Mouse (Mus musculus) embryonic fibroblast, embryonic 13.5 days (primary cell): ENCODE results near the gene Itsn1. TPM values are rescaled to one million over a fixed set of nuclear protein-coding genes. Genes with fewer than 3 reads are reported as not detected.
A peak's percentile ranks its signal among the peaks of the same experiment; 100 is the strongest.

ENCODE experiments used
- H3K27ac ChIP-seq: 2 replicates; pipeline ENCODE4 v1.5.1; 2012; ENCODE audit warnings: low read length, control low read depth, inconsistent platforms; ENCODE audit not compliant: insufficient read depth
- H3K4me1 ChIP-seq: 2 replicates; pipeline ENCODE4 v1.6.1; 2011; ENCODE audit warnings: low read length; ENCODE audit not compliant: control insufficient read depth, insufficient read depth
- H3K4me3 ChIP-seq: 2 replicates; pipeline ENCODE4 v1.5.1; 2011; ENCODE audit warnings: mild to moderate bottlenecking, control low read depth, low read length; ENCODE audit not compliant: insufficient read depth
- CTCF ChIP-seq: IDR thresholded peaks from 2 replicates; pipeline ENCODE4 v1.5.1; 2011; ENCODE audit warnings: mild to moderate bottlenecking, control low read depth, low read length, moderate library complexity, borderline replicate concordance; ENCODE audit not compliant: insufficient read depth
- POLR2A ChIP-seq: IDR thresholded peaks from 2 replicates; pipeline ENCODE4 v1.6.1; 2011; ENCODE audit warnings: low read depth, mild to moderate bottlenecking, control low read depth, low read length, moderate library complexity
- polyA plus RNA-seq: library from polyadenylated mRNA; stranded (reverse); fragments of >200 nt; gene quantifications from 2 replicates; pipeline ENCODE4 v1.2.4, GENCODE M21; 2011; ENCODE audit warnings: low read depth; ENCODE audit not compliant: missing spikeins, insufficient read length

Gene Itsn1
- polyA plus RNA-seq, 1 experiment: 136 TPM

DNA sequence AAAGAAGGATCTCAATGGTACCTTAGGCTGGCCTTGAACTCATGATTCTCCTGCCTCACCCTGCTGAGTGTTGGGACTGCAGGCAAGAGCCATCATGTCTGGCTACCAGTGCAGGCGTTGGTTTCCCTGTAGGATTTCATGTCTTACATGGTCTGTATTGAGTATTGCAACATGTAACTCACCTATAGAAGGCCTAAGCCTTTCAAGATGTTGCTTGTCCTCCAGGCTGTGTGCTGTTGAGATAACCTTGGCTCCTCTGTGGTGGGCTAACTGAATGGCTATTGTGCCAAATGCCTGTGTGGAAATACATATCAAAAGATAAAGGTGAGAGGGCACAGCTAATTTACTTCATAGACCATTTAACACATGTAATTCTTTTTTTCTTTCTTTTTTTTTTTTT lies 30.1 kb upstream of the Itsn1 start:
- no peak overlapping the region for H3K27ac ChIP-seq
- H3K4me1 ChIP-seq: no peaks in the 10 kb centered on the region
- TF ChIP-seq POLR2A (no peak), CTCF (no peak)
- no peak overlapping the region for H3K4me3 ChIP-seq

DNA sequence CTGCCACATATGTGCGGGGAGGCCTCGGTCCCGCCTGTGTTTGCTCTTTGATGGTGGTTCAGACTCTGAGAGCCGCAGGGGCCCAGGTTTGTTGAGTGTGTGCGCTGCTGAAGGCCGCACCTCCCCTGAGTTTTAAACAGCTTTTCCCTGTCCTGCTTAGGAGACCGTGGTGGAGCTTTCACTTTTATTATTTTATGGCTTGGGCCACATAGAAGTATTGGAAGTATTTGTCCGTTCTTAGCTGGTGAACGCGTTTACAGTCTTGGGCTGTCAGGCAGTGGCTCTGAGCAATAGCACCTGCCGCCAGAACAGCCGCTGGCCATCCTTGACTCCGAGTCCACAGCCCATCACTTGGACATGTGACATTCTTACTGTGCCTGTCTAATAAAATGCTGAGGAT lies 27.2 kb upstream of the Itsn1 start:
- Histone ChIP-seq H3K27ac (no peak overlapping the region), H3K4me3 (no peak overlapping the region)
- TF ChIP-seq CTCF (no peak), POLR2A (no peak)

DNA sequence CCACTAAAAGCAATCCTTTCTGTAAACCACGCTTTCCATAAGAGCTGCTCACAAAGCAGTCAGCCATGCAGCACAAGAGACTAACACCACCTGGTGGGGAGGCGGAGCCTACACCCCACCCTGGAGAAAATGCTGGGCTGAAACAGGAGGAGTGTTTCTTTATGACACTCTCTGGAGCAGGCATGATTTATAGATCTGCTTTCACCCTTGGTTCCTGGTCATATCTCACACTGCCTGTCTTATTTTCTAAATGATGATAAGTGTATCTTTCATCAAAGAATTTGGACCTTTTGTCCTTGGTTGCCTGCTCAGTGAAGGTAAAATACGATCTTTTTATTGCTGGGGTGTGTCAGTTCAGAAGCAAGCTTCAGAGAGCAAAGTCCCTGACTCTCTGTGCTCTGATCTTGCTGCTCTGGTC lies 26.3 kb upstream of the Itsn1 start:
- H3K4me1 ChIP-seq: no peaks in the 10 kb centered on the region
- TF ChIP-seq CTCF: no peak
- H3K27ac ChIP-seq: no peak overlapping the region
- no peak overlapping the region for H3K4me3 ChIP-seq

More for the DNA sequence above, 27.2 kb upstream of the Itsn1 start:
- no peaks in the 10 kb centered on the region for H3K4me1 ChIP-seq

DNA sequence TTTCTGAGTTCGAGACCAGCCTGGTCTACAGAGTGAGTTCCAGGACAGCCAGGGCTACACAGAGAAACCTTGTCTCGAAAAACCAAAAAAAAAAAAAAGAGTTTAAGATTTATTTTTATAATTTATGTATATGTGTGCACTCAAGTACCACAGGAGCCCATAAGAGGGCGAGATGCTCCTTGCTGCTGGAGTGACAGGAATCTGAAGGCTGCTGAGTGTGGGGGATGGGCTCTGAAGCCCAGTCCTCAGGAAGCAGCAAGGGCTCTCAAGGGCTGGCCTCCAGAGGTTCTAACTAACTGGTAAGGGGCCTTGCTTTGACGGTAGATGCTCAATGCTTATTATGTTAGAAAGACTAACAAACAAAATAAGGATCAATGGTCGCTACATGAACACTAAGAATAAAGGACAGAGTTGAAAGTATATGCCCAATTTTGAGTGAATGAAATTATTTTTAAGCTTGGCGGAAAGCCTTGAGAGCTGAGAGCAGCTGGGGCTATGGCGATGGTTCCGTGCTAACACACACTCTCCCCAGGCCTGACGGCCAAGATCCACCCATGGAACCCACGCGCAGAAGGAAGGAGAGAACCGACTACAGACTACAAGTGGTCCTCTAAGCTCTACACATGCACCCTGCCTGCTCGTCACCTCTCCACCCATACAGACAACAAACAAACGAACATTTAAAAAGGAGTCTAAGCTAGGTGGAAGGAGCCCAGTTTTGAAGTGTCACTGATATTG lies 24.3 kb upstream of the Itsn1 start:
- no peaks in the 10 kb centered on the region for H3K4me1 ChIP-seq
- TF ChIP-seq CTCF: 0 out of 2 replicates have a peak, but pooled peaks have one; percentile 20
- no peak for TF ChIP-seq POLR2A
- no peak overlapping the region for H3K27ac ChIP-seq
- no peak overlapping the region for H3K4me3 ChIP-seq

DNA sequence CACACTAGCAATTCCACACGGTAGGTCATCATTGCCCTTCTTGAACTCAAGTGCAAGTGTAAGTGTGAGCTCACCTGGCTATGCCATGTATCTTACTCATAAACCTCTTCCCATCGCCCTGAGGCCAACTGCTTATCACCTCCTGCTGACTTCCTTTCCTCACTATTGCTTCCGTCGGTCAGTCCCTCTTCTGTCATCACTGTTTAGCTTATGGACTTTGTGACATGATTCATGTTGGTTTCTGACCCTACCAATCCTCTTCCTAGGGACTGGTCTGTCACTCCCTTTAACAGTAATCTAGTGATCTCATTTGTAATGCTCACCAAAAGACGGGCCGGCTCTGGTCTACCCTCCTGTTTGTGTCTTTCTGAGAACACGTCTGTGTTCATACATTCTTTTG lies 18.8 kb upstream of the Itsn1 start:
- Histone ChIP-seq H3K27ac (no peak overlapping the region), H3K4me3 (no peak overlapping the region), H3K4me1 (no peaks in the 10 kb centered on the region)
- TF ChIP-seq CTCF (no peak), POLR2A (no peak)

DNA sequence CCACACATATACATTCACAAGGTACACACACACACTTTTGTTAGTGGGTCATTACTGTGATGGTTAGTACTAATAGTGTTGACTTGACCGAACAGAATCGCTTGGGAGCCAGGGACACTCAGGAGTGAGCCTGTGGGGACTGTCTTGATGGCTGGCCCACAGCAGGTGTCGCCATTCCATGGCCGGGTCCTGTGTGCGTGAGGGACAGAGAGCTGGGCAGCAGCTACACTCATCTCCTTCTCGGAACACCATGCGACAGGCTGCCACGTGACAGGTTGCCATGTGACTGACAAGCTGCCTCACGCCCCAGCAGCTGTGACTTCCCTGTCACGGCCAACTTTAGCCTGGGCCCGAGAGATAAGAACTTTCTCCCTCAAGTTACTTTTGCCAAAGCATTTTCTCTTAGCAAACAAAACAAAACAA lies 12.1 kb upstream of the Itsn1 start:
- H3K4me3 ChIP-seq: no peak overlapping the region
- H3K4me1 ChIP-seq: no peaks in the 10 kb centered on the region
- TF ChIP-seq POLR2A (no peak), CTCF (no peak)
- no peak overlapping the region for H3K27ac ChIP-seq

DNA sequence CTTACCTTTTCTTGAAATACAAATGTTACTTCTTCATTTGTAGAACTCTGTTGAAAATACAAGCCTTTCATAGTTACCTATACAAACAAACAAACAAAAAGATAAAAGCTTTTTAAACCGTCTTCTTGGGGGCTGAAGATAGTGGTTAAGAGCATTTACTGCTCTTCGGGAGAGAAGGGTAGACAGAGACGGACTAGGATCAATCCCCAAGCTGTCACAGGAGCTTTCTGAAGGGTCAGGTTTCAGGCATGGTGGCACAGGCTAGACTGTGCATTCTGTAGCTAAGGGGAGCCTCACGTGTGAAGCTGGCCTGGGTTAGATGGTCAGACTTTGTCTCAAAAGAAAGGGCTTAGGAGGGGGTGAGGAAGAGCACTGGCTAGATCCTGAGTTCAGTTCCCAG lies 11.7 kb upstream of the Itsn1 start:
- Histone ChIP-seq H3K4me3 (no peak overlapping the region), H3K27ac (no peak overlapping the region), H3K4me1 (no peaks in the 10 kb centered on the region)
- no peak for TF ChIP-seq CTCF
- no peak for TF ChIP-seq POLR2A

DNA sequence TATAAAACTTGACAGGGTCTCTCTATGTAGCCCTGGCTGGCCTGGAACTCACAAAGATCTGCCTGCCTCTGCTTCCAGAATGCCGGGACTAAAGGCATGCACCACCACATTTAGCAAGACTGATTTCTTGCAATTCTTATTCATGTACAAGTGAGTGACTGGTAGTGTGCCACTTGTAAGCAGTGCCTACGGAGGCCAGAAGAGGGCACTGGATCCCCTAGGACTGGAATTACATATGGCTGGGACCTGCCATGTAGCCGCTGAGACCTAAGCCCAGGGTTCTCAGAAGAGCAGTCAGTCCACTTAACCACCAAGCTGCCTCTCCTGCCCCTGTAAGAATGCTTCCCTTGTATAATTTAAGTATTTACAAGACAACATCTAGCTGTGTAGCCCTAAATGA lies 4.8 kb upstream of the Itsn1 start:
- Histone ChIP-seq H3K4me3 (no peak overlapping the region), H3K27ac (no peak overlapping the region), H3K4me1 (no peaks in the 10 kb centered on the region; the same call in 1 of the 2 replicates)
- TF ChIP-seq POLR2A (no peak), CTCF (peak; percentile 58; the same call in 1 of the 2 replicates)

DNA sequence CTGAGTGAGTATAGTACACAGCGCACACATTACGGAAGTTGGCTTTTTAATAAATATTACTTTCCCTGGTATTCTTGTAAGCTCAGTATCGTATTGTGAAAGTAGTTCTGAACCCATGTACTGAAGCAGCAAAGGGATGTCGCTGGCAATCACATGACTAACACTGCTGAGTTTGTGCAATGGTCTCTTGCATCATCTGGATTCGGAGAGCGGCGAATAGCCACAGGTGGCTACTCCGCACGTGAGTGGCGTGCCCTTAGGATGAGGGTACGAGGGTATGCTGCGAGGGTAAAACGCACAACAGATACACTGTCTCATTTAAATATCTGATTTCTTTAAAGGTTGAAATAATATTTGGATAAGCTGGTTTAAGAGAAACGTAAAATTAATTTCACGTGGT lies 1.6 kb upstream of the Itsn1 start:
- H3K27ac ChIP-seq: 0 out of 2 replicates have a peak overlapping the region, but pooled peaks have one; percentile 16
- no peak for TF ChIP-seq CTCF
- no peak for TF ChIP-seq POLR2A

More for the DNA sequence above, 1.6 kb upstream of the Itsn1 start:
- Histone ChIP-seq H3K4me1 (peaks cover 4% of the 10 kb centered on the region; the same call in 1 of the 2 replicates), H3K4me3 (peak overlapping the region; percentile 72)
